Mouse (Mus musculus) cerebellum, postnatal 25 days (tissue): Measurements from ENCODE around the gene Olfr70.

ENCODE experiments used
- DNase-seq, 2 experiments: peaks; one replicate each; pipeline ENCODE4 v3.0.0; 2021; ENCODE audit warnings: mixed read lengths in 2 of 2

Gene Olfr70

GRCm38 (mm10) chr4:43653161-43654015 is 47.2 kb downstream of the Olfr70 start, which contains the start of gene Spag8:
Spag8 (minus strand) TSS chr4:43653594.
- DNase-seq: peak in 1 of 2 experiments; percentile 22

DNA sequence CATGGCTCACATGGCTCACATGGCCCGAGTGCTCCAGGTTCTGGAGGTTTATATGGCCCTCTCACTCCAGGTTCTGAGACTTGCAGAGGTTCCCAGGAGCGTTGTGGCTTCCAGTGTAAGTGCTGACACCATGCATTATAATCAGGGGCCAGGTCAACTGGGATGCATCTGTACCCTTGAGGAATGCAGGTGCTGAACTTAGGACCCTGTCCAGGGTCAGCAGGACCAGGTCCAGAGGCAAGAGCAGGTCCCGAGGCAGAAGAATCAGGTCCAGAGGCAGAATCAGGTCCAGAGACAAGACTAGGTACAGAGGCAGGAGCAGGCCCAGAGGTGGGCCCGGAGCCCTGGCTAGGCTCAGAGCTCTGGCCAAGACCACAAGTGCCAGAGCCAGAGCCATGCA is 47.9 kb downstream of the Olfr70 start:
- DNase-seq: peak in 1 of 2 experiments; percentile 6

DNA sequence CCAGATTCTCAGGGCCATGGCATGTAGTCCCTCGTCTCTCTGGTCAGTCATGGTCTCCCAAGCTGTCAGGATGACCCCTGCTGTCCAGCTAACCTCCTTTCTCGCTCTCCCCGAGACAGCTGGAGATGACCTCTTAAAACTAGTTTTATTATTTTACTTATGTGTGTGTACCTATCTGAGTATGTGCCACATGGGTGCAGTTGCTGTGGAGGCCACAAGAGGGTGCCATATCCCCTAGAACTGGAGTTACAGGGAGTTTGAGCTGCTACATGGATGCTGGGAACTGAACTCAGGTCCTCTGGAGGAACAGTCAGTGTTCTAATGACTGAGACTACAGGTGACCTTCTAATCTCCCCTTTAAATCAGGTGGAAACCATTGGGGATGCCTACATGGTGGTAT is 50.8 kb downstream of the Olfr70 start:
- DNase-seq: no peak
